Comparison of ENCODE assay signal across 8 mouse cellular contexts in the genomic region with DNA sequence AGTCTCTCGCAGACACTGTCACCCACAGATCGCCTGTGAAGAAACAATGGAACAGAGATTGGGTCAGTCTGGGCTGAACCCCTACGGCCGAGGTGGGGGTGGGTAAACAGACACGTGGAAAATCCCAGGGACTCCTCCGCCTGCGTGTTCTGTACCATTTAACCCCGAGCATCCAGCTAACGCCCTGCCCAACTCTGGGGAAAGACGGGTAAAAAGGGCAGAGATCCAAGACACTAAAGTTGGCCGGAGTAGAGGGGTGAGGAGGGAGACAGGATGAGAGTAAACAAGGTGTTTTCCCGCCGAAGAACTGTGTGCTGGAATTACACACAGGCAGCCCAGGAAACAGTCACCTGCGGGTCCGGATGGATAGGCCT. TPM values are rescaled to one million over a fixed set of nuclear protein-coding genes. Genes with fewer than 3 reads are reported as not detected.
A peak's percentile ranks its signal among the peaks of the same experiment; 100 is the strongest.
DNase-seq lines count a peak whose midpoint lies in the region; ATAC-seq lines count a peak whose summit lies in the region.

No protein-coding gene starts in this region.

- peak; percentile 5 for ATAC-seq in CD4-positive, CD25-positive, alpha-beta regulatory T cell, adult 4 months
- ATAC-seq in forebrain, embryonic 12.5 days (ENCODE audit: low FRiP score), result no peak; the same call in 1 of the 2 replicates
- no peak for ATAC-seq in intestine, embryonic 15.5 days
- peak; percentile 3; the same call in 1 of the 2 replicates for ATAC-seq in midbrain, embryonic 11.5 days (ENCODE audit: low FRiP score)

- DNase-seq in cerebellum, adult 9-10 months, result peak; percentile 10
- no peak for DNase-seq in cerebellum, adult 9-11 months
- DNase-seq in midbrain, embryonic 11.5 days (ENCODE audit: low spot score, missing footprints), result peak; percentile 95
- no peak for DNase-seq in frontal cortex, adult 2 months (ENCODE audit: extremely low spot score in 1 of 2, low spot score in 1 of 2)
- DNase-seq in layer of hippocampus, adult 18-20 months (ENCODE audit: low spot score in 2 of 2), result no peak

- peak overlapping the region; percentile 82 for H3K9ac ChIP-seq in forebrain, embryonic 12.5 days
- H3K9ac ChIP-seq in intestine, embryonic 15.5 days, result peak overlapping the region; percentile 86
- peak overlapping the region; percentile 63 for H3K9ac ChIP-seq in midbrain, embryonic 11.5 days (ENCODE audit: low read length)

- peaks cover 26% of the 10 kb centered on the region for H3K4me1 ChIP-seq in forebrain, embryonic 12.5 days
- peaks cover 17% of the 10 kb centered on the region; the same call in 1 of the 2 replicates for H3K4me1 ChIP-seq in intestine, embryonic 15.5 days (replicated peaks)
- peaks cover 10% of the 10 kb centered on the region for H3K4me1 ChIP-seq in midbrain, embryonic 11.5 days (ENCODE audit: control insufficient read depth, insufficient read depth, low read length)

- 0% methylated on average over 15 of the region's 15 CpGs for WGBS in forebrain, embryonic 12.5 days
- WGBS in intestine, embryonic 15.5 days, result 0% methylated on average over 15 of the region's 15 CpGs
- 0% methylated on average over 15 of the region's 15 CpGs for WGBS in midbrain, embryonic 11.5 days

- H3K27ac ChIP-seq in forebrain, embryonic 12.5 days, result 0 out of 2 replicates have a peak overlapping the region, but pooled peaks have one; percentile 90
- H3K27ac ChIP-seq in intestine, embryonic 15.5 days, result peak overlapping the region; percentile 93; the same call in 1 of the 2 replicates
- no peak overlapping the region for H3K27ac ChIP-seq in midbrain, embryonic 11.5 days (ENCODE audit: low read depth, low read length)

- peak overlapping the region; percentile 74 for H3K4me3 ChIP-seq in forebrain, embryonic 12.5 days (replicated peaks)
- H3K4me3 ChIP-seq in intestine, embryonic 15.5 days (replicated peaks), result peak overlapping the region; percentile 87
- H3K4me3 ChIP-seq in midbrain, embryonic 11.5 days (ENCODE audit: low read depth, low read length), result peak overlapping the region; percentile 63

- H3K9me3 ChIP-seq in forebrain, embryonic 12.5 days, result no peaks in the 10 kb centered on the region
- no peaks in the 10 kb centered on the region for H3K9me3 ChIP-seq in intestine, embryonic 15.5 days
- H3K9me3 ChIP-seq in midbrain, embryonic 11.5 days (ENCODE audit: control insufficient read depth, low read length), result no peaks in the 10 kb centered on the region

- peak overlapping the region; percentile 96 for H3K4me2 ChIP-seq in forebrain, embryonic 12.5 days
- H3K4me2 ChIP-seq in intestine, embryonic 15.5 days (replicated peaks), result peak overlapping the region; percentile 96
- H3K4me2 ChIP-seq in midbrain, embryonic 11.5 days, result peak overlapping the region; percentile 98

- H3K27me3 ChIP-seq in forebrain, embryonic 12.5 days, result peaks cover 20% of the 10 kb centered on the region
- H3K27me3 ChIP-seq in intestine, embryonic 15.5 days (replicated peaks), result no peaks in the 10 kb centered on the region
- peaks cover 4% of the 10 kb centered on the region for H3K27me3 ChIP-seq in midbrain, embryonic 11.5 days (ENCODE audit: control insufficient read depth, insufficient read depth, low read length)

- H3K36me3 ChIP-seq in forebrain, embryonic 12.5 days (replicated peaks), result peaks cover 7% of the 10 kb centered on the region; the same call in 1 of the 2 replicates
- no peaks in the 10 kb centered on the region for H3K36me3 ChIP-seq in intestine, embryonic 15.5 days
- no peaks in the 10 kb centered on the region for H3K36me3 ChIP-seq in midbrain, embryonic 11.5 days (ENCODE audit: control insufficient read depth, insufficient read depth, low read length)

RNA-seq across cellular contexts. Expression of gene Socs2, which starts 1.8 kb away (rescaled TPM):
- polyA plus RNA-seq in CD4-positive, CD25-positive, alpha-beta regulatory T cell, adult 4 months (2017; shearing (Covaris generic)), result 10 to 100 TPM; 37.5 to 40.4 TPM
- polyA plus RNA-seq in forebrain, embryonic 12.5 days (2016; fragmentation: Nextera tagmentation; extraction: Ambion mirVana), result 73.4 and 74.1 TPM in 2 replicates
- polyA plus RNA-seq in intestine, embryonic 15.5 days (2015; fragmentation: Nextera tagmentation; extraction: Ambion mirVana), result 76.9 and 78.3 TPM in 2 replicates
- polyA plus RNA-seq in midbrain, embryonic 11.5 days (2014; fragmentation: Nextera tagmentation; extraction: Ambion mirVana), result 28.8 and 30.5 TPM in 2 replicates
- 21.2 and 25.0 TPM in 2 replicates for polyA plus RNA-seq in frontal cortex, adult 2 months (2012; rRNA removed)
- 10 to 100 TPM; 30.6 to 32.9 TPM for total RNA-seq in layer of hippocampus, adult 18-20 months (2021)

Comparison
In these comparisons a context has a peak if more than half of its experiments do, and no peak if none do; other contexts are left out.
1. DNase-seq: peak in cerebellum, adult 9-10 months (single experiment) and midbrain, embryonic 11.5 days (single experiment); none in cerebellum, adult 9-11 months (single experiment), frontal cortex, adult 2 months (0 of 2) and layer of hippocampus, adult 18-20 months (0 of 2).
2. ATAC-seq: peak in CD4-positive, CD25-positive, alpha-beta regulatory T cell, adult 4 months (single experiment) and midbrain, embryonic 11.5 days (single experiment); none in forebrain, embryonic 12.5 days (single experiment) and intestine, embryonic 15.5 days (single experiment).
3. Peak in every context shown above with its lines, with median percentiles within 50 percentile points of each other: H3K4me2 ChIP-seq, H3K4me3 ChIP-seq and H3K9ac ChIP-seq.